Mouse (Mus musculus) heart, embryonic 14.5 days (tissue): ENCODE results near the gene Prkcb. TPM values are rescaled to one million over a fixed set of nuclear protein-coding genes. Genes with fewer than 3 reads are reported as not detected.

Experiments
- ATAC-seq: fragments of 200-750 bp; cut with Nextera tagmentation; 2 replicates; pipeline ENCODE4 v1.8.0; 2017; ENCODE audit warnings: low read depth, moderate TSS enrichment; ENCODE audit not compliant: insufficient number of reproducible peaks, insufficient read depth, low FRiP score
- H3K27ac ChIP-seq, 2 experiments: fragments of 200-500 bp in 1 of 2; fragments of 300-500 bp in 1 of 2; sonication (generic) in 1 of 2; replicated peaks in 1 of 2; 2 replicates each; pipeline ENCODE4 v1.5.1; 2012 to 2014; ENCODE audit warnings: low read depth in 2 of 2, low read length in 2 of 2, control low read depth in 1 of 2, mild to moderate bottlenecking in 1 of 2, mixed read lengths in 1 of 2; ENCODE audit not compliant: control insufficient read depth in 1 of 2, insufficient read depth in 1 of 2
- H3K27me3 ChIP-seq: fragments of 300-500 bp; sonication (generic); 2 replicates; pipeline ENCODE4 v1.6.1; 2014; ENCODE audit warnings: mild to moderate bottlenecking, low read length, control low read depth; ENCODE audit not compliant: control insufficient read depth, insufficient read depth
- H3K36me3 ChIP-seq: fragments of 300-500 bp; sonication (generic); 2 replicates; pipeline ENCODE4 v1.6.1; 2014; ENCODE audit warnings: mild to moderate bottlenecking, control low read depth, low read length, mixed read lengths; ENCODE audit not compliant: control insufficient read depth, insufficient read depth
- H3K4me1 ChIP-seq, 2 experiments: fragments of 200-500 bp in 1 of 2; fragments of 300-500 bp in 1 of 2; sonication (generic) in 1 of 2; 2 replicates each; pipeline ENCODE4 v1.6.1; 2012 to 2014; ENCODE audit warnings: low read length in 2 of 2, control low read depth in 1 of 2, mixed read lengths in 1 of 2; ENCODE audit not compliant: control insufficient read depth in 2 of 2, insufficient read depth in 2 of 2
- H3K4me2 ChIP-seq: fragments of 300-500 bp; sonication (generic); 2 replicates; pipeline ENCODE4 v1.6.1; 2014; ENCODE audit warnings: mild to moderate bottlenecking, low read length
- H3K4me3 ChIP-seq, 2 experiments: fragments of 200-500 bp in 1 of 2; fragments of 300-500 bp in 1 of 2; sonication (generic) in 1 of 2; 2 replicates each; pipeline ENCODE4 v1.5.1; 2012 to 2014; ENCODE audit warnings: low read length in 2 of 2, mild to moderate bottlenecking in 2 of 2, control low read depth in 1 of 2, low read depth in 1 of 2, moderate library complexity in 1 of 2; ENCODE audit not compliant: control insufficient read depth in 1 of 2, insufficient read depth in 1 of 2
- H3K9ac ChIP-seq: fragments of 300-500 bp; sonication (generic); 2 replicates; pipeline ENCODE4 v1.6.1; 2014; ENCODE audit warnings: mild to moderate bottlenecking, low read length
- H3K9me3 ChIP-seq: fragments of 300-500 bp; sonication (generic); 2 replicates; pipeline ENCODE4 v1.6.1; 2016; ENCODE audit warnings: low read length, control low read depth; ENCODE audit not compliant: control insufficient read depth
- WGBS: fragments of 180-500 bp; shearing (Covaris S2); extraction: QIAGEN DNeasy Blood & Tissue Kit; methylation state at CpG from one replicate; pipeline ENCODE4 v1.1.7; 2014; 5-methylcytosine and 5-hydroxymethylcytosine counted together
- polyA plus RNA-seq: library from polyadenylated mRNA; unstranded; fragments of >200 nt; fragmentation: Nextera tagmentation; extraction: Ambion mirVana; gene quantifications from 2 replicates; pipeline ENCODE4 v1.2.1, GENCODE M21; 2014

Gene Prkcb
- polyA plus RNA-seq, 1 experiment from 2014 or later: 6.7 TPM

- H3K27me3 ChIP-seq: no peaks in the 10 kb centered on the region
- H3K27ac ChIP-seq: no peak overlapping the region
- H3K4me3 ChIP-seq: no peak overlapping the region
- no peak for ATAC-seq
- WGBS: 83% methylated on average over 3 of the region's 3 CpGs
- no peak overlapping the region for H3K4me2 ChIP-seq
- no peaks in the 10 kb centered on the region for H3K36me3 ChIP-seq
- no peak overlapping the region for H3K9ac ChIP-seq
- no peaks in the 10 kb centered on the region for H3K4me1 ChIP-seq
- H3K9me3 ChIP-seq: no peaks in the 10 kb centered on the region
Observed at GRCm38 (mm10) chr7:122656671-122657070, 368.1 kb downstream of the Prkcb start.

- no peak overlapping the region for H3K4me2 ChIP-seq
- no peaks in the 10 kb centered on the region for H3K4me1 ChIP-seq
- H3K36me3 ChIP-seq: no peaks in the 10 kb centered on the region
- WGBS: 84% methylated on average over 5 of the region's 5 CpGs
- H3K9ac ChIP-seq: no peak overlapping the region
- H3K27ac ChIP-seq: no peak overlapping the region
- no peaks in the 10 kb centered on the region for H3K27me3 ChIP-seq
- no peak overlapping the region for H3K4me3 ChIP-seq
- ATAC-seq: no peak
- H3K9me3 ChIP-seq: no peaks in the 10 kb centered on the region
Observed at GRCm38 (mm10) chr7:122657423-122658126, 369.0 kb downstream of the Prkcb start.

GRCm38 (mm10) chr7:122665311-122666049 is 376.9 kb downstream of the Prkcb start:
- peaks cover 7% of the 10 kb centered on the region; the same call in 1 of the 2 replicates for H3K27me3 ChIP-seq
- H3K9ac ChIP-seq: no peak overlapping the region
- no peaks in the 10 kb centered on the region for H3K36me3 ChIP-seq
- H3K9me3 ChIP-seq: no peaks in the 10 kb centered on the region
- H3K4me3 ChIP-seq: no peak overlapping the region
- no peaks in the 10 kb centered on the region; a peak in 1 of 4 replicates for H3K4me1 ChIP-seq
- 61% methylated on average over 7 of the region's 7 CpGs for WGBS
- H3K27ac ChIP-seq: no peak overlapping the region
- H3K4me2 ChIP-seq: no peak overlapping the region
- ATAC-seq: no peak

GRCm38 (mm10) chr7:122667903-122668302 is 379.4 kb downstream of the Prkcb start:
- ATAC-seq: no peak
- H3K27ac ChIP-seq: no peak overlapping the region
- no peak overlapping the region for H3K4me3 ChIP-seq
- H3K4me2 ChIP-seq: no peak overlapping the region
- peaks cover 25% of the 10 kb centered on the region for H3K27me3 ChIP-seq
- no peak overlapping the region for H3K9ac ChIP-seq
- H3K9me3 ChIP-seq: no peaks in the 10 kb centered on the region
- WGBS: 16% methylated on average over 5 of the region's 5 CpGs
- H3K36me3 ChIP-seq: no peaks in the 10 kb centered on the region
- peaks cover 2 to 3% of the 10 kb centered on the region in 2 experiments; a peak in 2 of 4 replicates for H3K4me1 ChIP-seq

- Histone ChIP-seq H3K27ac (no peak within 1 kb of the TSS), H3K27me3 (peaks cover 25% of the 10 kb centered on the region), H3K36me3 (no peaks in the 10 kb centered on the region), H3K4me3 (peak within 1 kb of the TSS in 1 of 2 experiments; percentile 10; a peak in 1 of 4 replicates), H3K9me3 (no peaks in the 10 kb centered on the region), H3K9ac (no peak within 1 kb of the TSS), H3K4me1 (peaks cover 2 to 3% of the 10 kb centered on the region in 2 experiments; a peak in 2 of 4 replicates), H3K4me2 (peak within 1 kb of the TSS; percentile 46)
- 4% methylated on average over 13 of the region's 13 CpGs for WGBS
- ATAC-seq: no peak
Observed at GRCm38 (mm10) chr7:122670442-122670872, 381.9 kb downstream of the Prkcb start, which contains the start of gene Cacng3. Cacng3 (plus strand) TSS chr7:122670492.

- 9% methylated on average over 42 of the region's 45 CpGs for WGBS
- H3K9me3 ChIP-seq: no peaks in the 10 kb centered on the region
- no peak overlapping the region for H3K27ac ChIP-seq
- H3K9ac ChIP-seq: no peak overlapping the region
- peaks cover 25% of the 10 kb centered on the region for H3K27me3 ChIP-seq
- H3K4me3 ChIP-seq: peak overlapping the region in 1 of 2 experiments; percentile 10; a peak in 1 of 4 replicates
- H3K36me3 ChIP-seq: no peaks in the 10 kb centered on the region
- peaks cover 2 to 3% of the 10 kb centered on the region in 2 experiments; a peak in 2 of 4 replicates for H3K4me1 ChIP-seq
- ATAC-seq: peak; percentile 81
- peak overlapping the region; percentile 46 for H3K4me2 ChIP-seq
Observed at GRCm38 (mm10) chr7:122670873-122671641, 382.5 kb downstream of the Prkcb start.

- Histone ChIP-seq H3K27me3 (peaks cover 25% of the 10 kb centered on the region), H3K9me3 (no peaks in the 10 kb centered on the region), H3K4me3 (no peak overlapping the region), H3K9ac (no peak overlapping the region), H3K36me3 (no peaks in the 10 kb centered on the region), H3K4me2 (no peak overlapping the region), H3K4me1 (peaks cover 2 to 3% of the 10 kb centered on the region in 2 experiments; a peak in 2 of 4 replicates), H3K27ac (no peak overlapping the region)
- WGBS: 38% methylated on average over 5 of the region's 5 CpGs
- ATAC-seq: no peak
Observed at GRCm38 (mm10) chr7:122672981-122673380, 384.4 kb downstream of the Prkcb start.
